Mouse (Mus musculus) left cerebral cortex, postnatal 10 days (tissue): Measurements from ENCODE around the gene Sbf2. TPM values are rescaled to one million over a fixed set of nuclear protein-coding genes. Genes with fewer than 3 reads are reported as not detected.
A peak's percentile ranks its signal among the peaks of the same experiment; 100 is the strongest.

Experiments used
- DNase-seq, 2 experiments: peaks; one replicate each; pipeline ENCODE4 v3.0.0; 2021 to 2022; ENCODE audit warnings: low spot score in 2 of 2, mixed read lengths in 1 of 2; ENCODE audit errors: extremely low spot score in 1 of 2
- intact Hi-C: fragments of 180-260 bp; cut with DNase I; formaldehyde crosslinking; loops from one replicate; pipeline ENCODE4 v1.15.1; 2025
- total RNA-seq, 2 experiments: library from RNA; stranded (reverse); gene quantifications; 2 replicates each; pipeline ENCODE4 v1.2.3; 2021

Gene Sbf2
- total RNA-seq, 2 experiments from 2014 or later, result 78.8 to 81.4 TPM

- intact Hi-C loops, result no loop called here
- DNase-seq, result no peak
These were observed 21.8 kb upstream of the Sbf2 start for GRCm38 (mm10) chr7:110636559-110636958.

- DNase-seq, result no peak
- intact Hi-C loops, result no loop called here
These were observed 21.2 kb upstream of the Sbf2 start for GRCm38 (mm10) chr7:110635929-110636328.

DNA sequence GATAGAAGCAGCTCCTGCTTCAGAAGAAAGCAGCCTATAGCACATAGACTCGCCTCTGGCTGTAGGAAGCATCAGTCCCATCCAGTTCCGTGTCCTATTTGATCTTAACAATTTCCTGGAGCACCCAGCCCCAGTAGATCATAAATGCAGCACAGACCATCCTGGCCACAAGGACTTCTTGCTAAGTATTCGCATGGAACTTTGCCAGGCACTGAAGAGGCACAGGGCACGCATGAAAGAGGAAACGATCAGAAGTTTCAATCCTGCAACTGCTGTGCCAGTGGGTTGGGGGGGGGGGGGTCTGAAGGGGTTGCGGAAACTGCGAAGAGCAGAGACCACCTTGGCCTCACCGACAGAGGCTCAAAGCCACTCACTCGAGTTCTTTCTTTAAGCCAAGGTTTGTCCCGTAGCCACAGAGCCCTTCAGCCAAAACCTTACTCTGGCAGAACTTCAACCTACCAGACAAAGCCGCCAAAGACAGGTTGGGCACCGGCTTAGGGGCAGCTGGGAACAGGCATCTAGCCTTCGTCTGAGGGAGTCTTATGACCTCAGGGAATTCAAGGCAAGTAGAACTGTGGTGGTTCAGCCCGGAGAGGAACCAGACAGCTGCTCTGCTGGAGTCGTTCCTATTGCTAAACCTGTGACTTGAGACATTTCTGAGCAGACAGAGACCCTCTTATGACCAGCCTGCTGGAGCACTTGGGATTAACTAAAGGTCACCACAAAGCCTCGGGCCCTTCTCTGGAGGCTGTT is 16.6 kb upstream of the Sbf2 start:
- intact Hi-C loops, result loop anchor here (2.0 to 5.0 kb wide), 3 partner anchors 83 to 345 kb away; no protein-coding TSS in a partner anchor
- no peak for DNase-seq

- intact Hi-C loops, result loop anchor here (2.0 to 10.0 kb wide), 4 partner anchors 81 to 465 kb away; no protein-coding TSS in a partner anchor
These were observed 15.4 kb upstream of the Sbf2 start for GRCm38 (mm10) chr7:110629892-110630666.

DNA sequence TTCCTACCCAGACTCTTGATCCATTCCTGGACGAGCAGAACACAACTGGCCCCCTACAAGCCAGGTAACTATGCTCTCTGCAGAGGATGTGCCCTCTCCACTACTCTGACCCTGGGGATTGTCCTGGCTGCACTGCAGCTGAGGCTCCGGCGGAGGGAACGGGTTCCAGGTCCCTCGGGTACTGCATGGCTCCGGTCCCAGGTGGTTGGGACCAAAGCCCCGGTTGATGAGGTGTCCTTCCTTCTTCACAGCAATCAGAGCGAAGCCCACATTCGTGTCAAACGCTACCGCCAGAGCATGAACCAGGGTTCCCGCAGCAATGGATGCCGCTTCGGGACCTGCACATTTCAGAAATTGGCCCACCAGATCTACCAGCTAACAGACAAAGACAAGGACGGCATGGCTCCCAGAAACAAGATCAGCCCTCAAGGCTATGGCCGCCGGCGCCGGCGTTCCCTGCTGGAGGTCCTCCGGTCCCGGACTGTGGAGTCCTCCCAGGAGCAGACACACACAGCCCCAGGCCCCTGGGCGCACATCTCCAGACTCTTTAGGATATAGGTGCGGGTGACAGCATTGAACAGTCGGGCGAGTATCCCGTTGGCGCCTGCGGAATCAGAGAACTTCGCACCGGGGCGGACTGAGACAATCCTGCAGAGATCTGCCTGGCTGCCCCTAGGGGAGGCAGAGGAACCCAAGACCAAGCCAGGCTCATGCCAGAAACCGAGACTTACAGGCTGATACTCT is 14.1 kb upstream of the Sbf2 start:
- intact Hi-C loops, result loop anchor here (10.0 kb wide), 1 partner anchor 464 kb away; no protein-coding TSS in a partner anchor
- peak in 1 of 2 experiments; percentile 59 for DNase-seq

More at GRCm38 (mm10) chr7:110629892-110630666, 15.4 kb upstream of the Sbf2 start:
- peak; percentile 85 to 88 for DNase-seq

DNA sequence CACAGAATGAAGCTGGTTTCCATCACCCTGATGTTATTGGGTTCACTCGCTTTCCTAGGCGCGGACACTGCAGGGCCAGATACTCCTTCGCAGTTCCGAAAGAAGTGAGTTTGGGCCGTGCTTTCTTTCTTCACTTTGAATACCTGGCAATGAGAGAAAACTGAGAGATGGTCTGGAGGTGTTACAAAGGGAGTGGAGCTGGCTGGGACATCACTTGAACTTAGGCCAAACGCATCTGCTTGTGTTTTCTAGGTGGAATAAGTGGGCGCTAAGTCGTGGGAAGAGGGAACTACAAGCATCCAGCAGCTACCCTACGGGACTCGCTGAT is 13.5 kb upstream of the Sbf2 start:
- no peak for DNase-seq
- intact Hi-C loops, result loop anchor here (10.0 kb wide), 1 partner anchor 463 kb away; no protein-coding TSS in a partner anchor

DNA sequence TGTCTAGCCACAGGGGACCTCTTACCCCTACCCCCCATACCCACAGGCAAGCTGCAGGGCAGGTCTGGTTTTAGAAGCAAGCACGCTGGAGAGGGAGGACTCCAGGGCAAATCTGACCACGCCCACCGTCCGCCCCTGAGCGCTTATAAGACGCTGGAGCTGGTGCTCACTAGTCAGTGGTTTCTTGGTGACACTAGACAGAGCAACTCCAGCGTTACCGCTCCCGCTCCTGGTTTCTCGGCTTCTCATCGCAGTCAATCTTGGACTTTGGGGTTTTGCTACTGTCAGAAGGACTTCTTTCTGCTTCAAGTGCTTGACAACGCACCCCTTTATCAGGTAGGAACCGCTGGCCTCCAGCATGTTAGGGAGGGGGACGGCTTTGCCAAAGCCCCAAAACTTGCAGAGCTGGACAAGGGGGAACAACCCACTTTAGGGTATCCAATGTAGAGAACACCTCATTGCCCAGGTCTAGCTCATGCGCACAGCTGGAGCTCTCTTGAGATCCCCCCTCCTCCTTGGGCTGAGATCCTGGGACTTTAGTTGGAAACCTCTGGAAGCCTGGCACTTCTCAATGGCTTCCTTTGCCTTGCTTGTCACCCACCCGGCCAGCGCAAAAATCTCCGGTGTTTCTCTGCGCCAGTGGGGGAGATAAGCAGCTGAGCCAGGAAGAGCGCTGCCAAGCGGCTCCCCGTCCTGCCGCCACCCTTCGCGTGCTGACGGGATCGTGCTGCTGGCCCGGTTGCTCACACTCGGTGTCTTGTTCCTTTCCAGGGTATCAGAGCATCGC is 13.0 kb upstream of the Sbf2 start, which contains the start of gene Adm:
Gene Adm, plus strand, starts transcription at position 176 of the 787 bp plus-strand sequence.
- peak in 1 of 2 experiments; percentile 89 for DNase-seq
- intact Hi-C loops, result loop anchor here (10.0 kb wide), 1 partner anchor 463 kb away; no protein-coding TSS in a partner anchor

- intact Hi-C loops, result loop anchor here (10.0 kb wide), 1 partner anchor 462 kb away; no protein-coding TSS in a partner anchor
- DNase-seq, result peak in 1 of 2 experiments; percentile 43
These were observed 12.4 kb upstream of the Sbf2 start for GRCm38 (mm10) chr7:110627099-110627482.

GRCm38 (mm10) chr7:110626186-110627098 is 11.7 kb upstream of the Sbf2 start:
- intact Hi-C loops, result loop anchor here (10.0 kb wide), 1 partner anchor 462 kb away; no protein-coding TSS in a partner anchor

DNA sequence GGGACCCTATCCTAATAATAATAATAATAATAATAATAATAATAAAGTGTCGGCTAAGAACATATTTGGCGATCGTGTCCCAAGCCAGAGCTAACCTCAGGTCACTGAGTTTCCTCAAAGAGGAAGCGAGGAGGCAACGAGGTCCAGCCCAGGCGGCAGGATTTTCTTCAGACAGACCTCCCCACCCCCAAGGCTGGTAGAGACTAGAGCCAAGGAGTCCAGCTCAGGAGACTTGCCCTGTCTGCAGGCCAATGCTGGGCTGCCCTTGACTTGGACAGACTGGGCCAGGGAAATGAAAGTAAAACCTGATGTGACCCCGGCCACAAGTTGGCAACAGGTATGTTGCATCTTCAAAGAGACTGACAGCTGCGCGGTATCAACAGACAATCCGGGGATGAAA is 10.8 kb upstream of the Sbf2 start:
- no peak for DNase-seq

More at GRCm38 (mm10) chr7:110626186-110627098, 11.7 kb upstream of the Sbf2 start:
- DNase-seq, result no peak

GRCm38 (mm10) chr7:110624961-110625360 is 10.2 kb upstream of the Sbf2 start:
- intact Hi-C loops, result loop anchor here (10.0 kb wide), 1 partner anchor 460 kb away; no protein-coding TSS in a partner anchor
- DNase-seq, result no peak

More for the DNA sequence above, 10.8 kb upstream of the Sbf2 start:
- intact Hi-C loops, result loop anchor here (10.0 kb wide), 1 partner anchor 461 kb away; no protein-coding TSS in a partner anchor

DNA sequence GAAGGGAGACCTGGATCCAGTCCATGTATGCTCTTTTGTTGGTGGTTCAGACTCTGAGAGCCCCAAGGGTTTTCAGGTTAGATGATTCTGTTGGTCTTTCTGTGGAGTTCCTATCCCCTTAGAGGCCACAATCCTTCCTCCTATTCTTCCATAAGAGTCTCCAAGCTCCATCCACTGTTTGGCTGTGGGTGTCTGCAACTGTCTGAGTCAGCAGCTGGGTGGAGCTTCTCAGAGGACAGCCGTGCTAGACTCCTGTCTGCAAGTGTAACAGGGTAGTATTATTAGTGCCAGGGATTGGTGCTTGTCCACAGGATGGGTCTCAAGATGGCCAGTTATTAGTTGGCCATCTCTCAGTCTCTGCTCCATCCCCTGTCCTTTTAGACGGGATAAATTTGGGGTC is 9.3 kb upstream of the Sbf2 start:
- DNase-seq, result no peak
- intact Hi-C loops, result loop anchor here (10.0 kb wide), 1 partner anchor 459 kb away; no protein-coding TSS in a partner anchor

DNA sequence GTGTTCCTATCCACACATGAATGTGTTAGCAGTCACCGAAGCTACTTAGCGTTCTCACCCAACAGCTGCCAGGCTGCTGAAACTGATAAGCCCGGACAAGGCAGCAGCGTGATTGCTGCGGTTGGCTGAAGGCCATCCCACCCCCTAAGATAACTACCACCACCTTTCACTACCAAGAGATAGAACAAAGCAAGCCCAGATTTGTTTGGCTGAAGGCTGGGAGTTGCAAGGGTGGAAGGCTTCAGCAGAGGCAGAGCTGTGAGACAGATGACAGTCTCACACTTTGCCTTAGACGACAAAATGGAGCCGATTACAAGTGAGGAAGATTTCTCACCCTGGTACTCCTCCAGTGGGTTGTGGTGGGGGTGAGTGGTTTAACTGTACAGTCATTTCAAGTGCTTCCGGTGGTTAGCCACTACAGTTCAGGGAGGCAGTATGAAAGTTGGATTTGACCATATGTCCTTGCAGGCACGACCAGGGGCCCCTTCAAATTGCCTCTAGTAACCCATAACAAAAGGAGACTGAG is 4.4 kb upstream of the Sbf2 start:
- intact Hi-C loops, result loop anchor here (10.0 kb wide), 1 partner anchor 64 kb away; no protein-coding TSS in a partner anchor
- DNase-seq, result no peak

GRCm38 (mm10) chr7:110615792-110616191 is 1.1 kb upstream of the Sbf2 start:
- intact Hi-C loops, result loop anchor here (10.0 kb wide), 1 partner anchor 61 kb away; no protein-coding TSS in a partner anchor

DNA sequence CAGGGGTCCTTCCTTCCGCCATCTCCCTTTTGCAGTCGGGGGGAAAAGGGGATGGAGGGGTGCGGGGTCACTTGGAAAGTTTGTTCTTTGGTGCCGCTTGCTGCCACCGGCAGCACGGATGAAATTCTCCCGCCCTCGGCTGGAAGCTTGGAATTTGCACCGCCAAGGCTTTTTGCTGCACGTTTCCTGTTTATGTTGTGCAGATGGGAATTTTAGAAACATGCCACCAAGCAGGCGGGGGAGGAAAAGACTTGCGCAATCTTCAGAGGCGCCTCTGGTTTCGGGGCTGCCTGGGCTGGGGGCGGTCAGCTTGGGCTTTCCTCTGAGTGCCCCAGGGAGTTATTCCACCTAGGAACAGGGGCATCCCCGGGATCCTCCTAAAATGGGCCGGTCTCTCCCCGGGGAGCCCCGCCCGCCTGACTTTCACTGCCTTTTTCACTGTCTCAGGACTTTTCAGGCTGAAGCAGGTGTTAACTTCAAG is 469 bp upstream of the Sbf2 start:
- peak; percentile 32 to 78 for DNase-seq
- intact Hi-C loops, result loop anchor here (10.0 kb wide), 1 partner anchor 60 kb away; no protein-coding TSS in a partner anchor

More at GRCm38 (mm10) chr7:110615792-110616191, 1.1 kb upstream of the Sbf2 start:
- DNase-seq, result no peak
